ENCODE assay signal across 19 mouse cellular contexts in the genomic region with DNA sequence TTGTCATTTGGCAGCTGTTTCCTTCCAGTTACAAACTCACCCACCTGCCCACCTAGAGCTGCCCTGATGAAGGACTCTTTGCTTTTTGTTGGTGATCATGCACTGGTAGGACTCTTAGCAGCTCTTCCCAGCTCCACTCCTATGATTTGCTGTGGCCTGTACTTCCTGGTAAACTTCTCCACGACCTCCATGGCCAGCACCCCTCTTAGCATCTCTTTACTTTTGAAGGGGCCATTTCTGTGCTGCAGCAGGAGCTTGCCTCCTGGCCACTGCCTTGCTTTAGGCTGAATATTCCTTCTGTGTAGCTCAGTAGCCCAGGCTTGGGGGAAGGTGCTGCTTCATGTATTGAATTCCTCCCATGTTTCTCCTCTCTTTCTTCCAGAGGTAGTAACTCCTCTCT.
"Had no signal": no experiment of that assay in that cellular context is flagged by ENCODE, and none has a peak within 500 bp of the region (broad histone marks: within the 10 kb centered on the region; RNA-seq: fewer than 3 reads in every experiment).

No protein-coding gene starts in this region.

- ATAC-seq: intestine, postnatal 0 days; liver, embryonic 12.5 days had no signal

- DNase-seq: kidney, postnatal 10 days; kidney, postnatal 36 days; layer of hippocampus, adult 9-11 months; liver; lung, adult 18-20 months; lung, postnatal 10 days; midbrain, embryonic 14.5 days; right cerebral cortex, adult 18-20 months; right cerebral cortex, postnatal 14 days; right cerebral cortex, postnatal 4 days; thymus, postnatal 25 days had no signal

- H3K36me3 ChIP-seq: liver, embryonic 12.5 days; liver, embryonic 15.5 days; lung, embryonic 15.5 days; midbrain, embryonic 10.5 days; neural tube, embryonic 12.5 days; neural tube, embryonic 15.5 days had no signal

- H3K9ac ChIP-seq: liver, embryonic 12.5 days; liver, embryonic 15.5 days; lung, embryonic 15.5 days; neural tube, embryonic 12.5 days; neural tube, embryonic 15.5 days had no signal

- H3K27me3 ChIP-seq: liver, embryonic 12.5 days; liver, embryonic 15.5 days; lung, embryonic 15.5 days; neural tube, embryonic 12.5 days; neural tube, embryonic 15.5 days had no signal

- H3K4me1 ChIP-seq: liver, embryonic 12.5 days; liver, embryonic 15.5 days; lung, embryonic 15.5 days; megakaryocyte, embryonic 14.5 days; neural tube, embryonic 12.5 days; neural tube, embryonic 15.5 days had no signal

- H3K4me2 ChIP-seq: liver, embryonic 12.5 days; liver, embryonic 15.5 days; lung, embryonic 15.5 days; neural tube, embryonic 12.5 days; neural tube, embryonic 15.5 days had no signal

- H3K4me3 ChIP-seq: liver, embryonic 12.5 days; liver, embryonic 15.5 days; lung, embryonic 15.5 days; megakaryocyte, embryonic 14.5 days; midbrain, embryonic 10.5 days; neural tube, embryonic 12.5 days; neural tube, embryonic 15.5 days had no signal

- H3K27ac ChIP-seq: liver, embryonic 12.5 days; liver, embryonic 15.5 days; lung, embryonic 15.5 days; midbrain, embryonic 10.5 days; neural tube, embryonic 12.5 days; neural tube, embryonic 15.5 days had no signal

- H3K9me3 ChIP-seq: liver, embryonic 12.5 days; liver, embryonic 15.5 days; lung, embryonic 15.5 days; megakaryocyte, embryonic 14.5 days; midbrain, embryonic 10.5 days; neural tube, embryonic 12.5 days; neural tube, embryonic 15.5 days had no signal
